ENCODE assay signal across 8 mouse cellular contexts in the genomic region with DNA sequence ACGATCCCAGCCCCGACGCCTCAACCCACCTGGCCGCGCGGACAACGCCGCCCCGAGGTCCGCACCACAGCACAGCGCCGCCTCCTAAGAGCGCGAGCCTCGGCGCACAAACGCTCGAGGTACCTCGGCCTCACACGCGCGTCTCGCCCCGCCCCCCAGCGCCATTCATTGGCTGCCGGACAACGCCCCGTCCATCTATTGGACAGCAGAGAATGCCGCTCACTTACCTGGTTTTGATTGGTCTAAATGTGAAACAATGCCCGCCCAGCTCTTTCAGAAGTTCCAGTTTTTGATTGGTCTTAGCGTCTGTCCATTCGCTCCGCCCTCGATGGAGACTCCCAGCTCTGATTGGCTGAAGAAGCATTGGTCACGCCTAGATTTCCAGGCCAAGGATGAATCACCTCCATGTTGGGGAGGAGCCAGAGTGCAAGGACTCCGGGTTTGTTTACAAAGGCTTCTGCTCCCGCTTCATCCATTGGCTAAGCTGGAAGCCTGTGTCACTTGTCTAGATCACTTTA. TPM values are rescaled to one million over a fixed set of nuclear protein-coding genes. Genes with fewer than 3 reads are reported as not detected.
A peak's percentile ranks its signal among the peaks of the same experiment; 100 is the strongest.
DNase-seq lines count a peak whose midpoint lies in the region; ATAC-seq and TF ChIP-seq lines count a peak whose summit lies in the region.

A gene (minus strand): TSS at position 136 of the 518 bp plus-strand sequence.

- peak within 1 kb of the TSS; percentile 77 for H3K4me3 ChIP-seq in gastrocnemius, adult 2 months
- peak within 1 kb of the TSS; percentile 74 for H3K4me3 ChIP-seq in hindbrain, postnatal 0 days (ENCODE audit: low read length)
- peak within 1 kb of the TSS; percentile 77 for H3K4me3 ChIP-seq in left cerebral cortex, adult 2 months

- H3K4me1 ChIP-seq in hindbrain, postnatal 0 days (ENCODE audit: insufficient read depth, low read length): 0 out of 2 replicates have a peak, but pooled peaks cover 9% of the 10 kb centered on the region

- intact Hi-C loops in gastrocnemius, adult 2 months (cut with DNase I): loop anchor here (2.0 to 5.0 kb wide), 2 partner anchors 36 to 37 kb away; a partner anchor contains a TSS
- intact Hi-C loops in left cerebral cortex, adult 2 months (cut with DNase I): loop anchor here (2.0 to 5.0 kb wide), 2 partner anchors 35 to 81 kb away; a partner anchor contains a TSS

- peak; percentile 31; the same call in 1 of the 2 replicates for TF ChIP-seq CTCF in gastrocnemius, adult 2 months (IDR thresholded peaks at IDR 0.05)
- peak; percentile 20; the same call in 1 of the 2 replicates for TF ChIP-seq CTCF in hindbrain, postnatal 0 days (IDR thresholded peaks at IDR 0.05; ENCODE audit: low read depth)
- TF ChIP-seq CTCF in left cerebral cortex, adult 2 months (IDR thresholded peaks at IDR 0.05): no peak; the same call in none of the 2 replicates

- H3K27me3 ChIP-seq in hindbrain, postnatal 0 days (ENCODE audit: insufficient read depth, low read length): no peaks in the 10 kb centered on the region

- under 1% methylated on average over 36 of the region's 37 CpGs for WGBS in hindbrain, postnatal 0 days

- no peaks in the 10 kb centered on the region for H3K36me3 ChIP-seq in hindbrain, postnatal 0 days (ENCODE audit: insufficient read depth, low read length)

- peak within 1 kb of the TSS; percentile 82 for H3K9ac ChIP-seq in hindbrain, postnatal 0 days (replicated peaks; ENCODE audit: low read length)

- peak; percentile 100 for DNase-seq in ZHBTc4 (ENCODE audit: low read depth, low spot score)
- DNase-seq in gastrocnemius, adult 2 months: peak; percentile 99
- DNase-seq in hindbrain, postnatal 0 days (ENCODE audit: low spot score): peak; percentile 99
- peak; percentile 98 to 99 for DNase-seq in left cerebral cortex, adult 2 months (ENCODE audit: extremely low spot score in 1 of 2, low spot score in 2 of 2)
- DNase-seq in right cerebral cortex, adult 2 months (ENCODE audit: low spot score in 2 of 2): peak; percentile 98 to 99
- DNase-seq in urinary bladder, postnatal 14 days (ENCODE audit: low spot score): peak; percentile 99

- peak within 1 kb of the TSS; percentile 92 for H3K27ac ChIP-seq in gastrocnemius, adult 2 months
- H3K27ac ChIP-seq in hindbrain, postnatal 0 days: peak within 1 kb of the TSS; percentile 87
- H3K27ac ChIP-seq in left cerebral cortex, adult 2 months: peak within 1 kb of the TSS; percentile 84

- peak within 1 kb of the TSS; percentile 80 for H3K4me2 ChIP-seq in hindbrain, postnatal 0 days (ENCODE audit: low read depth, low read length)

- ATAC-seq in common myeloid progenitor, adult 5-6 weeks (replicated peaks; ENCODE audit: low read depth, poor library complexity, severe bottlenecking): peak; percentile 98
- ATAC-seq in hindbrain, postnatal 0 days: peak; percentile 99
- ATAC-seq in megakaryocyte, adult 5-6 weeks (ENCODE audit: poor library complexity, severe bottlenecking): peak; percentile 97

- no peaks in the 10 kb centered on the region for H3K9me3 ChIP-seq in hindbrain, postnatal 0 days (ENCODE audit: low read length)

RNA-seq across cellular contexts. Expression of the gene that starts here (rescaled TPM):
- 13.2 and 23.2 TPM in 2 replicates for total RNA-seq in common myeloid progenitor, adult 5-6 weeks (2017)
- total RNA-seq in gastrocnemius, adult 2 months (2021): 100 to 1,000 TPM in 1 of 2 experiments, 10 to 100 TPM in 1; 89.1 to 102 TPM
- total RNA-seq in hindbrain, postnatal 0 days (2014; rRNA removed): 45.3 and 46.9 TPM in 2 replicates
- 27.9 and 30.8 TPM in 2 replicates for polyA plus RNA-seq in hindbrain, postnatal 0 days (2015; fragmentation: Nextera tagmentation; extraction: Ambion mirVana)
- total RNA-seq in left cerebral cortex, adult 2 months (2021): 10 to 100 TPM; 47.7 to 61.7 TPM
- 4.5 and 4.8 TPM in 2 replicates for total RNA-seq in megakaryocyte, adult 5-6 weeks (2015)
- 6.5 and 7.4 TPM in 2 replicates for total RNA-seq in megakaryocyte, adult 5-6 weeks (2017)

Comparison
In these comparisons a context has a peak if more than half of its experiments do, and no peak if none do; other contexts are left out.
1. Peak in every context shown above with its lines: DNase-seq, ATAC-seq, H3K4me3 ChIP-seq and H3K27ac ChIP-seq.